Mouse (Mus musculus) CH12.LX (cell line): ENCODE measurements around the gene Magi2. TPM values are rescaled to one million over a fixed set of nuclear protein-coding genes. Genes with fewer than 3 reads are reported as not detected.

Experiments used
- DNase-seq: peaks from one replicate; pipeline ENCODE4 v3.0.0-alpha.2; 2013; ENCODE audit errors: extremely low read depth
- H3K27ac ChIP-seq: 2 replicates; pipeline ENCODE4 v1.5.1; 2012; ENCODE audit warnings: low read depth, mild to moderate bottlenecking, control low read depth, moderate library complexity; ENCODE audit not compliant: insufficient read depth
- H3K27me3 ChIP-seq: replicated peaks from 2 replicates; pipeline ENCODE3; 2012; ENCODE audit warnings: inconsistent platforms
- H3K36me3 ChIP-seq, 2 experiments: replicated peaks in 1 of 2; 2 replicates each; pipeline versions ENCODE3 to v1.6.1; 2012; ENCODE audit warnings: inconsistent platforms in 1 of 2, low read length in 1 of 2, mild to moderate bottlenecking in 1 of 2, mixed read lengths in 1 of 2, moderate library complexity in 1 of 2; ENCODE audit not compliant: control insufficient read depth in 1 of 2, insufficient read depth in 1 of 2
- H3K4me1 ChIP-seq, 2 experiments: 2 replicates each; pipeline ENCODE4 v1.6.1; 2012; ENCODE audit warnings: inconsistent platforms in 1 of 2, moderate library complexity in 1 of 2; ENCODE audit not compliant: insufficient read depth in 2 of 2, control insufficient read depth in 1 of 2
- H3K4me2 ChIP-seq: 2 replicates; pipeline ENCODE4 v1.6.1; 2012; ENCODE audit warnings: low read depth, mild to moderate bottlenecking, control low read depth; ENCODE audit not compliant: poor library complexity, insufficient read depth, severe bottlenecking
- H3K4me3 ChIP-seq, 3 experiments: fragments of 150-350 bp in 1 of 3; sonication (generic) in 1 of 3; replicated peaks in 1 of 3; 2 replicates each; pipeline versions ENCODE3 to v1.5.1; 2011 to 2012; ENCODE audit warnings: low read depth in 2 of 3, low read length in 2 of 3, mild to moderate bottlenecking in 2 of 3, moderate library complexity in 2 of 3, control low read depth in 1 of 3, improper control_type of control experiment in 1 of 3, inconsistent platforms in 1 of 3, mixed read lengths in 1 of 3; ENCODE audit not compliant: poor library complexity in 1 of 3
- H3K79me2 ChIP-seq: replicated peaks from 2 replicates; pipeline ENCODE4 v1.6.1; 2012; ENCODE audit warnings: mild to moderate bottlenecking, moderate library complexity; ENCODE audit not compliant: control insufficient read depth, poor library complexity, insufficient read depth, severe bottlenecking; ENCODE audit errors: extremely low read depth
- H3K9ac ChIP-seq: 2 replicates; pipeline ENCODE4 v1.6.1; 2012; ENCODE audit warnings: low read depth, mild to moderate bottlenecking, control low read depth, moderate library complexity; ENCODE audit not compliant: insufficient read depth
- H3K9me3 ChIP-seq: replicated peaks from 2 replicates; pipeline ENCODE3; 2012; ENCODE audit warnings: low read length, inconsistent platforms, mixed read lengths
- BHLHE40 ChIP-seq: IDR thresholded peaks from 2 replicates; pipeline ENCODE4 v1.6.1; 2011; ENCODE audit warnings: mild to moderate bottlenecking, low read depth, low read length, improper control_type of control experiment
- CHD1 ChIP-seq: IDR thresholded peaks from 2 replicates; pipeline ENCODE4 v1.6.1; 2012; ENCODE audit warnings: low read depth, low read length, improper control_type of control experiment, inconsistent platforms
- CTCF ChIP-seq, 2 experiments: IDR thresholded peaks in 1 of 2; conservative IDR thresholded peaks in 1 of 2; 2 replicates each; pipeline ENCODE4 v1.5.1; 2011 to 2012; ENCODE audit warnings: low read depth in 2 of 2, low read length in 2 of 2, improper control_type of control experiment in 1 of 2, inconsistent platforms in 1 of 2, mild to moderate bottlenecking in 1 of 2, moderate library complexity in 1 of 2
- E2F4 ChIP-seq: IDR thresholded peaks from 2 replicates; pipeline ENCODE4 v1.6.1; 2011; ENCODE audit warnings: low read depth, low read length, improper control_type of control experiment; ENCODE audit not compliant: insufficient replicate concordance
- GABPA ChIP-seq: IDR thresholded peaks from 2 replicates; pipeline ENCODE4 v1.6.1; 2012; ENCODE audit warnings: low read depth, low read length, improper control_type of control experiment, inconsistent platforms; ENCODE audit not compliant: insufficient replicate concordance
- JUND ChIP-seq: conservative IDR thresholded peaks from 2 replicates; pipeline ENCODE4 v1.6.1; 2011; ENCODE audit warnings: low read depth, low read length, improper control_type of control experiment
- KAT2A ChIP-seq: IDR thresholded peaks from 2 replicates; pipeline ENCODE4 v1.6.1; 2012; ENCODE audit warnings: low read length, improper control_type of control experiment, inconsistent platforms; ENCODE audit not compliant: insufficient replicate concordance
- MAFK ChIP-seq: IDR thresholded peaks from 2 replicates; pipeline ENCODE4 v1.6.1; 2011; ENCODE audit warnings: low read length, improper control_type of control experiment; ENCODE audit not compliant: insufficient replicate concordance
- MEF2A ChIP-seq: IDR thresholded peaks from 2 replicates; pipeline ENCODE4 v1.6.1; 2014; ENCODE audit warnings: low read depth, mild to moderate bottlenecking, inconsistent platforms, low read length, improper control_type of control experiment, borderline replicate concordance
- MXI1 ChIP-seq: IDR thresholded peaks from 2 replicates; pipeline ENCODE4 v1.6.1; 2011; ENCODE audit warnings: mild to moderate bottlenecking, low read depth, low read length, improper control_type of control experiment
- NELFE ChIP-seq: IDR thresholded peaks from 2 replicates; pipeline ENCODE4 v1.6.1; 2011; ENCODE audit warnings: low read depth, low read length, improper control_type of control experiment
- NRF1 ChIP-seq: IDR thresholded peaks from 2 replicates; pipeline ENCODE4 v1.6.1; 2014; ENCODE audit warnings: low read depth, mild to moderate bottlenecking, inconsistent platforms, low read length, improper control_type of control experiment, moderate library complexity
- PAX5 ChIP-seq: IDR thresholded peaks from 2 replicates; pipeline ENCODE4 v1.6.1; 2012; ENCODE audit warnings: low read length, inconsistent platforms, mixed read lengths
- POLR2A ChIP-seq: IDR thresholded peaks from 2 replicates; pipeline ENCODE4 v1.6.1; 2011; ENCODE audit warnings: low read depth, mild to moderate bottlenecking, improper control_type of control experiment, low read length
- RAD21 ChIP-seq: IDR thresholded peaks from 2 replicates; pipeline ENCODE4 v1.6.1; 2011; ENCODE audit warnings: low read depth, mild to moderate bottlenecking, low read length, improper control_type of control experiment, moderate library complexity
- RCOR1 ChIP-seq: conservative IDR thresholded peaks from 2 replicates; pipeline ENCODE4 v1.6.1; 2012; ENCODE audit warnings: low read depth, mild to moderate bottlenecking, inconsistent platforms, low read length, improper control_type of control experiment
- SIN3A ChIP-seq: IDR thresholded peaks from 2 replicates; pipeline ENCODE4 v1.6.1; 2012; ENCODE audit warnings: low read length, improper control_type of control experiment, inconsistent platforms
- USF1 ChIP-seq: IDR thresholded peaks from 2 replicates; pipeline ENCODE4 v1.6.1; 2014; ENCODE audit warnings: low read depth, mild to moderate bottlenecking, inconsistent platforms, low read length, improper control_type of control experiment
- USF2 ChIP-seq: conservative IDR thresholded peaks from 2 replicates; pipeline ENCODE4 v1.6.1; 2011; ENCODE audit warnings: low read depth, low read length, improper control_type of control experiment
- ZC3H11A ChIP-seq: IDR thresholded peaks from 2 replicates; pipeline ENCODE4 v1.6.1; 2012; ENCODE audit warnings: low read depth, mild to moderate bottlenecking, inconsistent platforms, low read length, improper control_type of control experiment
- ZKSCAN1 ChIP-seq: IDR thresholded peaks from 2 replicates; pipeline ENCODE4 v1.6.1; 2012; ENCODE audit warnings: low read depth, inconsistent platforms, low read length, improper control_type of control experiment, borderline replicate concordance
- ZMIZ1 ChIP-seq: IDR thresholded peaks from 2 replicates; pipeline ENCODE4 v1.6.1; 2012; ENCODE audit warnings: low read depth, mild to moderate bottlenecking, inconsistent platforms, low read length, improper control_type of control experiment
- ZNF384 ChIP-seq: IDR thresholded peaks from 2 replicates; pipeline ENCODE4 v1.6.1; 2012; ENCODE audit warnings: low read depth, low read length, improper control_type of control experiment, inconsistent platforms
- dilution Hi-C: fragments of 300-500 bp; cut with MboI; formaldehyde crosslinking; loops from 2 replicates; pipeline ENCODE4 v1.14.3; 2020; ENCODE audit warnings: low sequenced_read_pairs; ENCODE audit not compliant: extremely low pct_unique_long_range_greater_than_20kb, extremely low pct_ligation_motif_present
- in situ Hi-C: fragments of 300-500 bp; cut with MboI; formaldehyde crosslinking; loops from 3 replicates; pipeline ENCODE4 v1.14.3; 2019; ENCODE audit warnings: low sequenced_read_pairs, low pct_ligation_motif_present, low pct_unique_long_range_greater_than_20kb, mixed read lengths
- polyA plus RNA-seq: library from polyadenylated mRNA; unstranded; fragments of >175 nt; gene quantifications from 2 replicates; pipeline ENCODE4 v1.2.1, GENCODE M21; 2012; ENCODE audit warnings: low read depth; ENCODE audit not compliant: insufficient read length
- total RNA-seq, 2 experiments: library from RNA; depleted of rRNA; stranded (reverse); fragments of 300-350 nt in 1 of 2; fragments of >200 nt in 1 of 2; gene quantifications; 2 replicates each; pipeline ENCODE4 v1.2.3; 2012 to 2014

Gene Magi2
- total and polyA plus RNA-seq, 3 experiments: 0.37 to 0.63 (median 0.42) TPM

GRCm38 (mm10) chr5:19825943-19826342, 599.1 kb downstream of the Magi2 start:
- Histone ChIP-seq H3K4me1 (0 out of 4 replicates have a peak, but pooled peaks cover 0 to 2% of the 10 kb centered on the region in 2 experiments), H3K79me2 (no peaks in the 10 kb centered on the region)
- dilution Hi-C loops: no loop called here

DNA sequence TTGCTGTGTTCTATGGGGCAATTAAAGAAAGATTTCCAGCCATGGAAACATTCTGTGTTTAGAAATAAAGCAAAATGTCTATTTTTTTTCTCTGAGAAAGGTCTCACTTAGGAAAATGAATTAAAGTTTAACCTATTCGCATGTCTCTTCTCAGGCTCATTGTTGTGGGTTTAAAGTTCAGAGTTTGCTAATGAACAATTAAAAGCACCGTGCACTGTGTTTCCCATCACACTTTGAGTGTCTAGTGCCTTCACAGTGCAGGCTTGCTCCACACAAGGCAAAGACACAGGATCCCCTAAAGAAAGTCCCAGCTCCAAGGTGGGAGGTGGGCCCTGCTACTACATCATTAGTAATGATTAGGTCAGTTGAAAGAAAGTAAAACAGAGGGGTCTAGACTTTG, 602.5 kb downstream of the Magi2 start:
- Histone ChIP-seq H3K9me3 (no peaks in the 10 kb centered on the region), H3K36me3 (no peaks in the 10 kb centered on the region), H3K4me2 (no peak overlapping the region), H3K27ac (no peak overlapping the region), H3K27me3 (no peaks in the 10 kb centered on the region), H3K9ac (no peak overlapping the region), H3K79me2 (no peaks in the 10 kb centered on the region), H3K4me1 (0 out of 4 replicates have a peak, but pooled peaks cover 0 to 3% of the 10 kb centered on the region in 2 experiments), H3K4me3 (no peak overlapping the region)
- dilution Hi-C loops: no loop called here
- DNase-seq: no peak
- in situ Hi-C loops: no loop called here
- TF ChIP-seq ZMIZ1 (no peak), RCOR1 (no peak), KAT2A (no peak), MAFK (no peak), JUND (no peak), ZNF384 (no peak), SIN3A (no peak), E2F4 (no peak), ZC3H11A (no peak), GABPA (no peak), POLR2A (no peak), ZKSCAN1 (no peak), USF2 (no peak)

More at GRCm38 (mm10) chr5:19825943-19826342, 599.1 kb downstream of the Magi2 start:
- DNase-seq: no peak
- Histone ChIP-seq H3K9ac (no peak overlapping the region), H3K4me2 (no peak overlapping the region), H3K27me3 (no peaks in the 10 kb centered on the region), H3K36me3 (no peaks in the 10 kb centered on the region), H3K27ac (no peak overlapping the region), H3K9me3 (no peaks in the 10 kb centered on the region), H3K4me3 (no peak overlapping the region)
- TF ChIP-seq NELFE: no peak
- no peak for TF ChIP-seq ZNF384
- no peak for TF ChIP-seq RCOR1
- TF ChIP-seq ZMIZ1: no peak
- no peak for TF ChIP-seq RAD21
- TF ChIP-seq MXI1: no peak
- TF ChIP-seq BHLHE40: no peak
- no peak for TF ChIP-seq CTCF (conservative IDR thresholded peaks at IDR 0.05 in 1 of 2, IDR thresholded peaks at IDR 0.05 in 1 of 2; ENCODE audit: low read depth in 2 of 2, low read length in 2 of 2)
- no peak for TF ChIP-seq NRF1
- no peak for TF ChIP-seq KAT2A
- no peak for TF ChIP-seq SIN3A
- TF ChIP-seq CHD1: no peak
- no peak for TF ChIP-seq PAX5
- no peak for TF ChIP-seq ZC3H11A
- TF ChIP-seq USF2: no peak
- no peak for TF ChIP-seq MEF2A
- no peak for TF ChIP-seq USF1
- in situ Hi-C loops: no loop called here
